Mouse (Mus musculus): ENCODE data around the gene Spint5. TPM values are rescaled to one million over a fixed set of nuclear protein-coding genes. Genes with fewer than 3 reads are reported as not detected.

Gene Spint5
- polyA plus RNA-seq, 2 experiments, result not detected

GRCm38 (mm10) chr2:164735446-164735845 lies 20.3 kb downstream of the Spint5 start:
- no peaks in the 10 kb centered on the region for H3K36me3 ChIP-seq (replicated peaks; ENCODE audit: control insufficient read depth, insufficient read depth, low read depth)
- DNase-seq (ENCODE audit: low read depth in 3 of 3, low spot score in 3 of 3) (no peak), ATAC-seq (ENCODE audit: insufficient read depth) (no peak)
- H3K9me3 ChIP-seq (ENCODE audit: control insufficient read depth, low read length), result no peaks in the 10 kb centered on the region
- H3K4me1 ChIP-seq (replicated peaks; ENCODE audit: control insufficient read depth in 2 of 2, insufficient read depth in 2 of 2, low read length in 1 of 2), result 0 out of 4 replicates have a peak, but pooled peaks cover 0 to 3% of the 10 kb centered on the region in 2 experiments
- no peak overlapping the region for H3K4me2 ChIP-seq (ENCODE audit: low read depth)
- no peaks in the 10 kb centered on the region; the same call in 1 of the 2 replicates for H3K27me3 ChIP-seq (ENCODE audit: control insufficient read depth, insufficient read depth, low read length)
- H3K4me3 ChIP-seq (ENCODE audit: insufficient read depth in 1 of 2, low read depth in 2 of 2, low read length in 2 of 2), result no peak overlapping the region
- no peak for TF ChIP-seq EP300 (IDR thresholded peaks at IDR 0.05; ENCODE audit: low read depth)
- no peak overlapping the region for H3K27ac ChIP-seq
- 73% methylated on average over 5 of the region's 5 CpGs for WGBS (ENCODE audit: insufficient replicate concordance)
- no peak overlapping the region for H3K9ac ChIP-seq (replicated peaks)

- H3K27ac ChIP-seq, result no peak overlapping the region
These were observed 22.4 kb downstream of the Spint5 start for GRCm38 (mm10) chr2:164737377-164738090.

GRCm38 (mm10) chr2:164739876-164740275 lies 24.8 kb downstream of the Spint5 start:
- no peak for TF ChIP-seq CTCF (IDR thresholded peaks at IDR 0.05; ENCODE audit: low read depth)
- no peak for TF ChIP-seq EP300 (IDR thresholded peaks at IDR 0.05; ENCODE audit: low read depth)
- H3K4me3 ChIP-seq (ENCODE audit: insufficient read depth in 1 of 2, low read depth in 2 of 2, low read length in 2 of 2), result no peak overlapping the region
- no peaks in the 10 kb centered on the region for H3K36me3 ChIP-seq (replicated peaks; ENCODE audit: control insufficient read depth, insufficient read depth, low read depth)
- H3K4me1 ChIP-seq (replicated peaks; ENCODE audit: control insufficient read depth in 2 of 2, insufficient read depth in 2 of 2, low read length in 1 of 2), result peaks cover 0 to 1% of the 10 kb centered on the region in 2 experiments; a peak in 3 of 4 replicates
- H3K27ac ChIP-seq, result no peak overlapping the region
- no peak for ATAC-seq (ENCODE audit: insufficient read depth)
- no peak overlapping the region for H3K4me2 ChIP-seq (ENCODE audit: low read depth)
- H3K9me3 ChIP-seq (ENCODE audit: control insufficient read depth, low read length), result no peaks in the 10 kb centered on the region
- no peaks in the 10 kb centered on the region; the same call in none of the 2 replicates for H3K27me3 ChIP-seq (ENCODE audit: control insufficient read depth, insufficient read depth, low read length)
- DNase-seq (ENCODE audit: low read depth in 3 of 3, low spot score in 3 of 3), result no peak
- H3K9ac ChIP-seq (replicated peaks), result no peak overlapping the region
- WGBS (ENCODE audit: insufficient replicate concordance), result 46% methylated on average over 7 of the region's 7 CpGs

More at GRCm38 (mm10) chr2:164737377-164738090, 22.4 kb downstream of the Spint5 start:
- H3K9ac ChIP-seq (replicated peaks), result no peak overlapping the region
- ATAC-seq (ENCODE audit: insufficient read depth) (peak; percentile 17; the same call in 1 of the 2 replicates), DNase-seq (ENCODE audit: low read depth in 3 of 3, low spot score in 3 of 3) (no peak)
- no peak for TF ChIP-seq EP300 (IDR thresholded peaks at IDR 0.05; ENCODE audit: low read depth)
- TF ChIP-seq CTCF (IDR thresholded peaks at IDR 0.05; ENCODE audit: low read depth), result no peak
- no peak overlapping the region for H3K4me2 ChIP-seq (ENCODE audit: low read depth)
- no peaks in the 10 kb centered on the region for H3K9me3 ChIP-seq (ENCODE audit: control insufficient read depth, low read length)
- H3K36me3 ChIP-seq (replicated peaks; ENCODE audit: control insufficient read depth, insufficient read depth, low read depth), result no peaks in the 10 kb centered on the region
- WGBS (ENCODE audit: insufficient replicate concordance), result 48% methylated on average over 3 of the region's 3 CpGs
- no peaks in the 10 kb centered on the region; the same call in none of the 2 replicates for H3K27me3 ChIP-seq (ENCODE audit: control insufficient read depth, insufficient read depth, low read length)
- H3K4me3 ChIP-seq (ENCODE audit: insufficient read depth in 1 of 2, low read depth in 2 of 2, low read length in 2 of 2), result no peak overlapping the region
- H3K4me1 ChIP-seq (replicated peaks; ENCODE audit: control insufficient read depth in 2 of 2, insufficient read depth in 2 of 2, low read length in 1 of 2), result 0 out of 4 replicates have a peak, but pooled peaks cover 0 to 2% of the 10 kb centered on the region in 2 experiments

GRCm38 (mm10) chr2:164744987-164745386 lies 29.9 kb downstream of the Spint5 start:
- no peaks in the 10 kb centered on the region; the same call in none of the 2 replicates for H3K27me3 ChIP-seq (ENCODE audit: control insufficient read depth, insufficient read depth, low read length)
- H3K4me2 ChIP-seq (ENCODE audit: low read depth), result peak overlapping the region; percentile 90
- 43% methylated on average over 13 of the region's 13 CpGs for whole genome bisulfite sequencing (ENCODE audit: insufficient replicate concordance)
- peaks cover 10 to 20% of the 10 kb centered on the region in 2 experiments; a peak in 3 of 4 replicates for H3K4me1 ChIP-seq (replicated peaks; ENCODE audit: control insufficient read depth in 2 of 2, insufficient read depth in 2 of 2, low read length in 1 of 2)
- no peak for ATAC-seq (ENCODE audit: insufficient read depth)
- no peaks in the 10 kb centered on the region for H3K9me3 ChIP-seq (ENCODE audit: control insufficient read depth, low read length)
- no peak overlapping the region for H3K27ac ChIP-seq
- peaks cover 27% of the 10 kb centered on the region for H3K36me3 ChIP-seq (replicated peaks; ENCODE audit: control insufficient read depth, insufficient read depth, low read depth)
- no peak for DNase-seq (ENCODE audit: low read depth in 3 of 3, low spot score in 3 of 3)
- peak overlapping the region; percentile 98 for H3K9ac ChIP-seq (replicated peaks)
- H3K4me3 ChIP-seq (ENCODE audit: insufficient read depth in 1 of 2, low read depth in 2 of 2, low read length in 2 of 2), result peak overlapping the region; percentile 97 to 99
- TF ChIP-seq CTCF (IDR thresholded peaks at IDR 0.05; ENCODE audit: low read depth) (no peak), EP300 (IDR thresholded peaks at IDR 0.05; ENCODE audit: low read depth) (no peak)

GRCm38 (mm10) chr2:164745843-164746479 lies 30.9 kb downstream of the Spint5 start, which contains the start of the genes Wfdc3 and Dnttip1:
Wfdc3 (minus strand) TSS chr2:164745931.
Dnttip1 (plus strand) TSS chr2:164745983.
- TF ChIP-seq EP300 (IDR thresholded peaks at IDR 0.05; ENCODE audit: low read depth) (no peak), CTCF (IDR thresholded peaks at IDR 0.05; ENCODE audit: low read depth) (no peak)
- Histone ChIP-seq H3K4me2 (ENCODE audit: low read depth) (peak within 1 kb of the TSS; percentile 90), H3K4me3 (ENCODE audit: insufficient read depth in 1 of 2, low read depth in 2 of 2, low read length in 2 of 2) (peak within 1 kb of the TSS; percentile 97 to 99), H3K9ac (replicated peaks) (peak within 1 kb of the TSS; percentile 98), H3K9me3 (ENCODE audit: control insufficient read depth, low read length) (no peaks in the 10 kb centered on the region), H3K27ac (peak within 1 kb of the TSS; percentile 87), H3K27me3 (ENCODE audit: control insufficient read depth, insufficient read depth, low read length) (no peaks in the 10 kb centered on the region; the same call in none of the 2 replicates), H3K4me1 (replicated peaks; ENCODE audit: control insufficient read depth in 2 of 2, insufficient read depth in 2 of 2, low read length in 1 of 2) (peaks cover 10 to 20% of the 10 kb centered on the region in 2 experiments; a peak in 3 of 4 replicates), H3K36me3 (replicated peaks; ENCODE audit: control insufficient read depth, insufficient read depth, low read depth) (peaks cover 37% of the 10 kb centered on the region)
- ATAC-seq (ENCODE audit: insufficient read depth), result peak; percentile 85
- WGBS (ENCODE audit: insufficient replicate concordance), result under 1% methylated on average over 69 of the region's 70 CpGs
- DNase-seq (ENCODE audit: low read depth in 3 of 3, low spot score in 3 of 3), result peak; percentile 80 to 83 (median 82)
